Mouse (Mus musculus): Measurements from ENCODE around the gene Hes6. TPM values are rescaled to one million over a fixed set of nuclear protein-coding genes. Genes with fewer than 3 reads are reported as not detected.

The Hes6 gene
- polyA plus RNA-seq, 1 experiment from 2014 or later = 22.5 TPM

DNA sequence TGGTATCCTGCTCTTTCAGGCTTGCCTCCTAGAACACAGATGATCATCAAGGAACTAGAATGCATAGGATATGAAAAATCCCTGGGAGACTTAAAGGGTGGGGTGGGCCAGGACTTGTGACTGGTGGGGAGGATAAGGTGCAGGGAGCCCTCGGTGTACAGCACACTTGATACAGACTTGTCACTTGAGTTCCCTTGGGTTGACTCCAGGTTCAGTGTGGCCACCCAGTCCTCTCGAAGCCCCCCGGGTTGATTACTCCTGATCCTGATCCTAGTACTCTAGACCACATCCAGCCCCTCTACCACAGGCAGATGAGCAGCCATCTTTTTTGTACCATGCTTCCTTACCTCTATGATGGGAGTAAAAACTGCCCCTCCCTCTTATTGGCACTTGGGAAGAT, 41.1 kb upstream of the Hes6 start:
- Histone ChIP-seq H3K36me3 (no peaks in the 10 kb centered on the region), H3K27me3 (no peaks in the 10 kb centered on the region), H3K9ac (no peak overlapping the region), H3K4me2 (no peak overlapping the region), H3K4me3 (replicated peaks) (no peak overlapping the region), H3K27ac (peak overlapping the region; percentile 85), H3K4me1 (replicated peaks) (peaks cover 75% of the 10 kb centered on the region), H3K9me3 (replicated peaks) (no peaks in the 10 kb centered on the region)
- ATAC-seq (ENCODE audit: low read depth) (no peak), DNase-seq (no peak)
- WGBS (ENCODE audit: insufficient replicate concordance) = 63% methylated on average over 3 of the region's 3 CpGs

DNA sequence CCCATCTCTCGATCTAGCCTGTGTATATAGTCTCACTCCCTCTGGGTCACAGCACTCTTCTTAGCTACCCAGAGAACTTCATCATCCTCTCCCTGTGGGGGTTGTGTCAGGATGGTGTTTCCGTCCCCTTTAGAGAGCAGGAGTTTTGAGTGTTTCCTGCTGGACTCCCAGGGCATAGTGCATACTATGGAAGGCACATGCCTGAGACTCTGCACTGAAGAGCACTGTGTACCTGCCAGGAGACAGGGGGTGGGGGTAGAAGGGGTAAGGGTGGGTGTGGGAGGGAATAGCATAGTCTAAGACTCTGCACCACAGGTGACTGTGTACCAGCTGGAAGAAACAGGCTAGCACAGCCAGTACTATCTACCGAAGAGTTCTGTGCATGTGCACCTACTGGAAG, 40.5 kb upstream of the Hes6 start:
- 65% methylated on average over 3 of the region's 3 CpGs for WGBS (ENCODE audit: insufficient replicate concordance)
- ATAC-seq (ENCODE audit: low read depth) = no peak
- H3K4me2 ChIP-seq = 0 out of 2 replicates have a peak overlapping the region, but pooled peaks have one; percentile 15

DNA sequence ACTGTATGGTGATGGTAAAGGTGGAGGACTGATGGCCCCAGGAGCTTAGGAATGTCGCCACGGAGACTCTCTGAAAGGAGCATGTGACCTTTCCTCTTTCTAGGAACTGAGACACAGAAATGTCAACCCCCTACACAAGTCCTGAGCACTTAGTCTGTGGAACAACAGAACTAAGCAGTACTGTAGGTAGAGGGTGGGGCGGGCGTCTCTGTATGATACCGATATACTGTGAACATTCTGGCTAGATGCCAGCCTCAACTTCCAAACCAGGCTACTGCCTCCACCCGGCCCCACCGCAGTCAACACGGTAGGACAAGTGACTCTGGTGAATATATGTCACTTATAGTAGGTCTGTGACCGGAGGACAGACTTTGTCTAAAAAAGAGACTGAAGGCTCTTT, 40.1 kb upstream of the Hes6 start:
- no peak overlapping the region for H3K4me3 ChIP-seq (replicated peaks)
- H3K36me3 ChIP-seq = peaks cover 10% of the 10 kb centered on the region
- ATAC-seq (ENCODE audit: low read depth) (peak; percentile 53), DNase-seq (no peak)
- 67% methylated on average over 9 of the region's 9 CpGs for WGBS (ENCODE audit: insufficient replicate concordance)
- no peak overlapping the region for H3K9ac ChIP-seq
- H3K4me2 ChIP-seq = 0 out of 2 replicates have a peak overlapping the region, but pooled peaks have one; percentile 15
- H3K27me3 ChIP-seq = no peaks in the 10 kb centered on the region
- H3K4me1 ChIP-seq (replicated peaks) = peaks cover 77% of the 10 kb centered on the region
- H3K9me3 ChIP-seq (replicated peaks) = no peaks in the 10 kb centered on the region
- H3K27ac ChIP-seq = no peak overlapping the region

More for the DNA sequence above, 40.5 kb upstream of the Hes6 start:
- Histone ChIP-seq H3K4me1 (replicated peaks) (peaks cover 75% of the 10 kb centered on the region), H3K9me3 (replicated peaks) (no peaks in the 10 kb centered on the region), H3K27me3 (no peaks in the 10 kb centered on the region), H3K4me3 (replicated peaks) (no peak overlapping the region), H3K36me3 (peaks cover 5% of the 10 kb centered on the region), H3K9ac (no peak overlapping the region), H3K27ac (no peak overlapping the region; the same call in 1 of the 2 replicates)
- DNase-seq = no peak

DNA sequence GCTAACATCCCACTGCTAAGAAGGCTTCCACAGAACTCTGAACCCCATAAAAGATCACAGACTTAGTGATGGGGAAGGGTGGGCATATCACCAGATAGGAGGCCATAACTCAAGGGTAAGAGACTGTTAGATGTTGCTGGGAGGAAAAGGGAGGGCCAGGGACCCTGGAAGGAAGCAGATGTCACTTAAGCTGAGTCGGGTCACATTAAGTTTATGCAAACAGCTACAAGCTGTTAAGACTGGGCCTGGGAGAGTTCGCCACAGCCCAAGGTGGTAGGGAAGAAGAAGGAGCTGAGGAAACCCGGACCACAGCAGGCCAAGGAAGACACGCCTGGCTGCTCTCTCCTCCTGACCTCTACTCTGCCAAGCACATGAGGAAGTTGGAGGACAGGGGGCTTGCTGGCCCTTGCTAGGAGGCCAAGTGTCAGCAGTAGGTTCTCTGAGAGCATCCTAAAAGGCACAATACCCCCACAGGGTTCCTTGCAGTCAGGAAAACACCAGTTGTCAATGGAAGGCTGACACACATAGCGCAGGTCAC, 37.8 kb upstream of the Hes6 start:
- Histone ChIP-seq H3K36me3 (peaks cover 31% of the 10 kb centered on the region), H3K4me1 (replicated peaks) (peaks cover 56% of the 10 kb centered on the region), H3K27ac (no peak overlapping the region), H3K9ac (no peak overlapping the region), H3K4me2 (no peak overlapping the region), H3K4me3 (replicated peaks) (no peak overlapping the region), H3K9me3 (replicated peaks) (0 out of 2 replicates have a peak, but pooled peaks cover 5% of the 10 kb centered on the region), H3K27me3 (no peaks in the 10 kb centered on the region)
- ATAC-seq (ENCODE audit: low read depth) (no peak), DNase-seq (no peak)
- 43% methylated on average over 5 of the region's 5 CpGs for WGBS (ENCODE audit: insufficient replicate concordance)

DNA sequence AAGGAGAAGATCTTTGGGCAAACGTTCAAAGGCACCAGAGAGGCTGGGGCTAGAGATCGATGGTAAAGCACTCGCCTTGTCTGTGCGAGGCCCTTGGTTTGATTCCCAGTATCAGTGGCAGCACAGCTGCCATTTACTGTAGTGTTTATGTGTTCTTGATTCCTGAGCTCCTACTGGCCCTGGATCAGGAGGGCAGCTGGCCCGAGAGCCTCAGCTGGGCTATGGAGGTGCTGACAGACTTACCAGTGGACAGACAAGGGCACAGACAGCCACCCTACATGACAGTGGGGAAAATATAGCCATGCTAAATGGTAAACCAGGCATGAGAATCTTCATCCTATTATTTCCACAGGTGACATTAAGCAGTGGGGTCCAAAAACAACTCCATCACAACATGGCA, 37.0 kb upstream of the Hes6 start:
- no peak overlapping the region for H3K4me3 ChIP-seq (replicated peaks)
- 0 out of 2 replicates have a peak, but pooled peaks cover 5% of the 10 kb centered on the region for H3K9me3 ChIP-seq (replicated peaks)
- H3K4me2 ChIP-seq = no peak overlapping the region
- no peaks in the 10 kb centered on the region for H3K27me3 ChIP-seq
- no peak overlapping the region for H3K27ac ChIP-seq
- H3K4me1 ChIP-seq (replicated peaks) = peaks cover 54% of the 10 kb centered on the region
- H3K9ac ChIP-seq = no peak overlapping the region
- DNase-seq = no peak
- ATAC-seq (ENCODE audit: low read depth) = no peak
- WGBS (ENCODE audit: insufficient replicate concordance) = 70% methylated on average over 5 of the region's 5 CpGs
- peaks cover 31% of the 10 kb centered on the region for H3K36me3 ChIP-seq

DNA sequence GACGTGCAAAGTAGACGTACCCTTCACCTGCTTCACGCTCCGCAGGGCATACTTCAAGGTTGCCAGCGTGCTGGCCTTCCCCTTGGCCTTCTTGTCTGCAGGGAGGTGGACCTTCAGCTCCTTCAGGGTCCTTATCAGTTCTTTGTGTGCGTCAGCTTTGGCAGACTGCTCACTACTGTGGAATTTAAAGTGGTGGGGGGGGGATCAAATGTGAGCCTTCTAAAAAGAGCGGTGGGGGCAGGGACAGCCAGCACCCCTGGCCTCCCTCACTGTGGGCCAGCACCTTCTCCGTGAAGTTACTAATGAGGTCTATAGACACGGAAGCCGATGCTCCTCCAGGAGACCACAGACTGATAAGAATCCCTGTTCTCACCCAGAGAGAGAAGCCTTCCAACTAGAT, 34.9 kb upstream of the Hes6 start:
- ATAC-seq (ENCODE audit: low read depth) (no peak), DNase-seq (no peak)
- Histone ChIP-seq H3K4me2 (no peak overlapping the region), H3K4me3 (replicated peaks) (no peak overlapping the region), H3K9me3 (replicated peaks) (0 out of 2 replicates have a peak, but pooled peaks cover 5% of the 10 kb centered on the region), H3K9ac (no peak overlapping the region), H3K36me3 (peaks cover 47% of the 10 kb centered on the region), H3K4me1 (replicated peaks) (peaks cover 35% of the 10 kb centered on the region), H3K27ac (no peak overlapping the region), H3K27me3 (no peaks in the 10 kb centered on the region)
- WGBS (ENCODE audit: insufficient replicate concordance) = 68% methylated on average over 10 of the region's 10 CpGs

DNA sequence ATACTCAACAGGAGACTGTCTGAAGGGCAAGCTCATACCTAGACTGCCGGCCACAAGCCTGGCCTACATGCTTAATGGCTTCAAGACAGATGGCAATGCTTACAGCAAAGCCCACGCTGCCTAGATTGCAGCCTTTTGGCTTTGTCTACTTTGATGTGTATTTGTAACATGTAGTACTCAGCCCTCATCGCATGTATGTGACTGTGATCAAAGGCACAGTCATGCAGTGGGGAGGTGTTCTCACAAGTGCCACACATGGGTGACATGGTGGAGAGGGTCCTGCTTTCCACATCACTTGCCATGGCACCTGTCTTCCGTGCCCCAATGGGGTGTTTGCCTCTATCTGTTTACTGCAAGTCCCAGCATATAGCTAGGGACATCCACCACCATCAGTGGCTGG, 32.7 kb upstream of the Hes6 start:
- Histone ChIP-seq H3K9ac (no peak overlapping the region), H3K4me2 (no peak overlapping the region), H3K27ac (peak overlapping the region; percentile 75), H3K4me1 (replicated peaks) (peaks cover 21% of the 10 kb centered on the region), H3K36me3 (peaks cover 59% of the 10 kb centered on the region), H3K27me3 (no peaks in the 10 kb centered on the region), H3K9me3 (replicated peaks) (0 out of 2 replicates have a peak, but pooled peaks cover 5% of the 10 kb centered on the region), H3K4me3 (replicated peaks) (no peak overlapping the region)
- DNase-seq (no peak), ATAC-seq (ENCODE audit: low read depth) (peak; percentile 8; the same call in 1 of the 2 replicates)
- 80% methylated on average over 4 of the region's 4 CpGs for WGBS (ENCODE audit: insufficient replicate concordance)

DNA sequence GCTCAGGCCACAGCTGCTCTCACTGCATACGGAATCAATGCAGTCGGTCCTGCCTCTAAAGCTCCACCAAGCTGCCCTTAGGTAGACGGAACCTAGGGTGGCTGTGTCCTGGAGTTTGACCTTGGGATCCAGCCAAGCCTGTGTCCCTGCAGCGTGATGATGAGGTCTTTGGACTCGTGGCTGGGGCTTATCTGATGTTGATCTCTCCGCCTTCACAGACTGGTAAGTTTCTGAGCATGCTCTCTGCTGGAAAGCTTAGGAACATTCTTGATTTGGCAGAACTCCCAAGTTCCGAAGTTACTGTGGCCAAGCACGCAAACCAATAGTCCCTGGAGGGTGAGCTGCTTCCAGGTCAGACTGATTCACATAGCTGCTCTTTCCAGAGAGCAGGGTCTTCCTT, 32.2 kb upstream of the Hes6 start:
- peaks cover 20% of the 10 kb centered on the region for H3K4me1 ChIP-seq (replicated peaks)
- 59% methylated on average over 8 of the region's 8 CpGs for WGBS (ENCODE audit: insufficient replicate concordance)
- H3K27me3 ChIP-seq = no peaks in the 10 kb centered on the region
- H3K4me2 ChIP-seq = no peak overlapping the region
- no peak overlapping the region for H3K4me3 ChIP-seq (replicated peaks)
- ATAC-seq (ENCODE audit: low read depth) (peak; percentile 68), DNase-seq (no peak)
- H3K9ac ChIP-seq = no peak overlapping the region
- H3K27ac ChIP-seq = peak overlapping the region; percentile 75
- H3K36me3 ChIP-seq = peaks cover 63% of the 10 kb centered on the region
- H3K9me3 ChIP-seq (replicated peaks) = 0 out of 2 replicates have a peak, but pooled peaks cover 5% of the 10 kb centered on the region

DNA sequence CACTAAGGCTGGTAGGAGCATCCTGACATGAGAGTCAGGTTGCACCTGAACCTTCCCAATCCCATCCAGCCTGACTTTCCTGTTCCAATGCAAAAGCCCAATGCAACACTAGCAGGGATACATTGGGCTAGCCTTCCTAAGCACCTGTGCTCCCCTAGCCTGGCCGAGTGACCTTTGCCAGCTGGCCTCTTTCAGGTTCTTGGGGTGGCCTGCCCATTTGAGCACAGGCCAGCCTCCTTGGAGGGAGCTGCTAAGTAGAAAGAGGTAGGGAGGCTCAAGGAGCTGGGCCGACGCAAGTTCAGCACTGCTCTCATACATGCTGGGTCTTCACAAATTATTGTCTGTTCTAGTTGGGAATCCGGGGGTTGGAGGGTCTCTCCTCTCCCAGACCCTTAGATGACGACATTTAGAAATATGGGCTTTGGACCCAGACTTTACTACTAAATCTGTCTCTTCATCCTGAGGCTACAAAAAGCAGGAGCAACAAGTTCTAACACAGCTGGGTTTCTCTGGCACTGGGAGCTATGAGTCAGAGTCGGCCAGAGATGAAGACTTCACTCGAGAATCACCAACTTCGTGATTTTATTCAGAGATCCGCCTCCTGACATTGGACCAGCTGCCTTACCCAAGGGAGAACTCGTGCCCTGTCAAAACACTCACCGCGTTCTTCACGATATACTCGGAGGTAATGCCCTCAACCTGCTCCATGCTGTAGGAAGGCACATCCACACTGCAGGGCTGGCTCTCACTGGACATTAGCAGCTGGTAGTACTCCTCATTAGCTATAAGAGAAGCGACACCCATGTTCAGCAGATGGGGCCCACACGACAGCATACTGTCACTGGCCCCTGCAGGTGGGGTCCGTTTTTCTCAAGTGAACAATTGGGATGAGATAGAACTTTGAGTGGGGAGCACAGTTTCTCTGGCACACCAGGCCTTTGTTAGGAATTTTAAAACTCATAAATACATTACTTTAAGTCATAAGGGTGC, 31.3 kb upstream of the Hes6 start:
- Histone ChIP-seq H3K27ac (no peak overlapping the region; the same call in 1 of the 2 replicates), H3K4me2 (no peak overlapping the region), H3K27me3 (no peaks in the 10 kb centered on the region), H3K4me3 (replicated peaks) (no peak overlapping the region), H3K9ac (no peak overlapping the region), H3K9me3 (replicated peaks) (0 out of 2 replicates have a peak, but pooled peaks cover 5% of the 10 kb centered on the region), H3K4me1 (replicated peaks) (peaks cover 20% of the 10 kb centered on the region), H3K36me3 (peaks cover 65% of the 10 kb centered on the region)
- no peak for ATAC-seq (ENCODE audit: low read depth)
- DNase-seq = no peak
- WGBS (ENCODE audit: insufficient replicate concordance) = 77% methylated on average over 17 of the region's 17 CpGs

DNA sequence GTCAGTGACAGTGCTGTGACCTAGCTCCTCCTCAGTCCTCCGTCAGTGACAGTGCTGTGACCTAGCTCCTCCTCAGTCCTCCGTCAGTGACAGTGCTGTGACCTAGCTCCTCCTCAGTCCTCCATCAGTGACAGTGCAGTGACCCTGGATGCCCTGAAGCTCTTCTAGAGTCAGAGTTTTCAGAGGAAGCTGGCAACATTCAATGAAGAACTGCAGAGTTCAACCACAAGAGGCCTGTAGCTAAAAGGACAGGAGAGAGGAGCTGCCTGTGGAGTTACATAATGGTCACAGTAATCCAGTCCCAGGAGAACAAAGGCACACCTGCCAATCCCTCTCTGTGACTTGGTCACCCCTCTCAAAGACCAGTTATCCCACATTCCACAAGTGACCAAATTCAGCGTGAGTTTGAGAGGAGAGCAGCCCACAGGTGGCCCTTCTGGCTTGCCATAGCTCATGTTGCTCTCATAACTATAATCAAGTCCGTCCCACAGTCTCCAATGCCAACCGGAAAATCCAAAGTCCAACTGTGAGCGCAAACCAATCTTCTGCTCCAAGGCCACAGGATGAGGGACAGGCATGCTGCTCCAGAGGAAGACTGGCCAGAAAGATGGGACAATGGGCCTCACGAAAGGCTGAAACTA, 28.6 kb upstream of the Hes6 start:
- H3K36me3 ChIP-seq = peaks cover 46% of the 10 kb centered on the region
- H3K9ac ChIP-seq = no peak overlapping the region
- no peak for ATAC-seq (ENCODE audit: low read depth)
- no peaks in the 10 kb centered on the region for H3K27me3 ChIP-seq
- H3K9me3 ChIP-seq (replicated peaks) = 0 out of 2 replicates have a peak, but pooled peaks cover 3% of the 10 kb centered on the region
- no peak overlapping the region for H3K27ac ChIP-seq
- peaks cover 8% of the 10 kb centered on the region for H3K4me1 ChIP-seq (replicated peaks)
- 72% methylated on average over 7 of the region's 7 CpGs for WGBS (ENCODE audit: insufficient replicate concordance)
- H3K4me2 ChIP-seq = no peak overlapping the region
- H3K4me3 ChIP-seq (replicated peaks) = no peak overlapping the region
- DNase-seq = no peak

DNA sequence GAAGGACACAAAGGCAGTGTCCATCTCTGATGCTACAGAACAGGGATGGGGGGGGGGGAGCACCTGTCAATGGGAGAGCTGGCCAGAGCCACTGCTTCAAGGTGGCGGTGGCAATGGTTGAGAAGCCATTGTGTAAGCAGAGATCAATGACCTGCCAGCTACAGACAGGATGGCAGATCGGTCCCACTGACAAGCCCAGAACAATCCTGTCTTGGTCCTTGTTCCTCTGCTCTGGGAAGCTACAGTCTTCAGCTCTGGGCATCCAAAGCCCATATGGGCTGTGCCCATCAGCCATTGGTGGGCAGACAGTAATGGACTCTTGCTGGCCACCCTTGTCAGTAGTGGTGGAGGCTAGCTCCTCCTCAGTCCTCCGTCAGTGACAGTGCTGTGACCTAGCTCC, 28.0 kb upstream of the Hes6 start:
- 88% methylated on average over 3 of the region's 3 CpGs for WGBS (ENCODE audit: insufficient replicate concordance)
- no peaks in the 10 kb centered on the region for H3K9me3 ChIP-seq (replicated peaks)
- H3K4me1 ChIP-seq (replicated peaks) = peaks cover 11% of the 10 kb centered on the region
- ATAC-seq (ENCODE audit: low read depth) (no peak), DNase-seq (no peak)
- no peak overlapping the region for H3K4me3 ChIP-seq (replicated peaks)
- no peak overlapping the region for H3K4me2 ChIP-seq
- H3K9ac ChIP-seq = no peak overlapping the region
- peaks cover 40% of the 10 kb centered on the region for H3K36me3 ChIP-seq
- H3K27ac ChIP-seq = no peak overlapping the region
- H3K27me3 ChIP-seq = no peaks in the 10 kb centered on the region
